Mouse (Mus musculus) adrenal gland, adult 8-10 months (tissue): ENCODE results near the gene Prpf8. TPM values are rescaled to one million over a fixed set of nuclear protein-coding genes. Genes with fewer than 3 reads are reported as not detected.
"Not testable (repeated sequence)": the region's sequence is repeated elsewhere in the genome, so short reads cannot be mapped to it uniquely, and the experiment has no call there.

Source experiments
- DNase-seq: peaks from one replicate; pipeline ENCODE4 v3.0.0; 2022
- total RNA-seq, 4 experiments: library from RNA; stranded (reverse); gene quantifications; 2 replicates each; pipeline ENCODE4 v1.2.4; 2022

The Prpf8 gene
- total RNA-seq, 4 experiments from 2014 or later: 155 to 170 (median 167) TPM

- DNase-seq: no peak
Observed at GRCm38 (mm10) chr11:75534286-75535033, 47.8 kb downstream of the Prpf8 start.

GRCm38 (mm10) chr11:75535106-75535795 lies 48.6 kb downstream of the Prpf8 start:
- no peak for DNase-seq

- DNase-seq: no peak
Observed at GRCm38 (mm10) chr11:75536255-75537024, 49.8 kb downstream of the Prpf8 start.

- DNase-seq: no peak
Observed at GRCm38 (mm10) chr11:75537025-75537414, 50.4 kb downstream of the Prpf8 start.

GRCm38 (mm10) chr11:75537491-75538183 lies 51.0 kb downstream of the Prpf8 start:
- DNase-seq: no peak

GRCm38 (mm10) chr11:75538184-75538969 lies 51.8 kb downstream of the Prpf8 start:
- no peak for DNase-seq

- DNase-seq: no peak
Observed at GRCm38 (mm10) chr11:75538970-75539299, 52.3 kb downstream of the Prpf8 start.

GRCm38 (mm10) chr11:75540209-75540608 lies 53.6 kb downstream of the Prpf8 start:
- no peak for DNase-seq

- DNase-seq: no peak
Observed at GRCm38 (mm10) chr11:75540710-75541581, 54.3 kb downstream of the Prpf8 start.

GRCm38 (mm10) chr11:75544713-75545112 lies 58.1 kb downstream of the Prpf8 start:
- DNase-seq: no peak

- no peak for DNase-seq
Observed at GRCm38 (mm10) chr11:75546057-75546456, 59.4 kb downstream of the Prpf8 start.

GRCm38 (mm10) chr11:75549658-75550111 lies 63.1 kb downstream of the Prpf8 start:
- DNase-seq: no peak

GRCm38 (mm10) chr11:75550200-75550946 lies 63.8 kb downstream of the Prpf8 start:
- no peak for DNase-seq

- no peak for DNase-seq
Observed at GRCm38 (mm10) chr11:75551321-75551720, 64.7 kb downstream of the Prpf8 start.

GRCm38 (mm10) chr11:75551961-75552441 lies 65.4 kb downstream of the Prpf8 start:
- no peak for DNase-seq

GRCm38 (mm10) chr11:75552906-75553482 lies 66.4 kb downstream of the Prpf8 start:
- DNase-seq: no peak

- DNase-seq: not testable (repeated sequence)
Observed at GRCm38 (mm10) chr11:75556006-75556405, 69.4 kb downstream of the Prpf8 start.

- DNase-seq: no peak
Observed at GRCm38 (mm10) chr11:75557142-75557541, 70.5 kb downstream of the Prpf8 start.

- DNase-seq: no peak
Observed at GRCm38 (mm10) chr11:75558101-75558500, 71.5 kb downstream of the Prpf8 start.
